Mouse (Mus musculus) intestine, postnatal 0 days (tissue): ENCODE measurements around the gene Vps26a. TPM values are rescaled to one million over a fixed set of nuclear protein-coding genes. Genes with fewer than 3 reads are reported as not detected.

Experiments
- ATAC-seq: fragments of 200-750 bp; cut with Nextera tagmentation; 2 replicates; pipeline ENCODE4 v1.8.0; 2017; ENCODE audit warnings: mild to moderate bottlenecking, moderate TSS enrichment, moderate library complexity
- H3K27ac ChIP-seq: fragments of 300-500 bp; sonication (generic); 2 replicates; pipeline ENCODE4 v1.5.1; 2014; ENCODE audit warnings: mild to moderate bottlenecking, low read depth, low read length, moderate library complexity
- H3K27me3 ChIP-seq: fragments of 300-500 bp; sonication (generic); replicated peaks from 2 replicates; pipeline ENCODE4 v1.6.1; 2014; ENCODE audit warnings: low read length, mixed read lengths; ENCODE audit not compliant: control insufficient read depth, insufficient read depth
- H3K36me3 ChIP-seq: fragments of 300-500 bp; sonication (generic); 2 replicates; pipeline ENCODE4 v1.6.1; 2014; ENCODE audit warnings: mild to moderate bottlenecking, moderate library complexity; ENCODE audit not compliant: control insufficient read depth, insufficient read depth
- H3K4me1 ChIP-seq: fragments of 300-500 bp; sonication (generic); replicated peaks from 2 replicates; pipeline ENCODE4 v1.6.1; 2014; ENCODE audit warnings: antibody characterized with exemption, low read length, mixed read lengths; ENCODE audit not compliant: control insufficient read depth, insufficient read depth
- H3K4me2 ChIP-seq: fragments of 300-500 bp; sonication (generic); replicated peaks from 2 replicates; pipeline ENCODE4 v1.6.1; 2014; ENCODE audit warnings: low read depth, mild to moderate bottlenecking, moderate library complexity
- H3K4me3 ChIP-seq: fragments of 300-500 bp; sonication (generic); 2 replicates; pipeline ENCODE4 v1.5.1; 2014; ENCODE audit warnings: low read depth, low read length
- H3K9ac ChIP-seq: fragments of 300-500 bp; sonication (generic); 2 replicates; pipeline ENCODE4 v1.6.1; 2014; ENCODE audit warnings: mild to moderate bottlenecking, low read depth, low read length
- H3K9me3 ChIP-seq: fragments of 300-500 bp; sonication (generic); 2 replicates; pipeline ENCODE4 v1.6.1; 2016; ENCODE audit warnings: mixed run types; ENCODE audit not compliant: control insufficient read depth
- CTCF ChIP-seq: sonication (generic); IDR thresholded peaks from 2 replicates; pipeline ENCODE4 v1.5.1; 2016; ENCODE audit warnings: low read depth, mild to moderate bottlenecking, control low read depth, antibody characterized with exemption, moderate library complexity
- WGBS: fragments of 180-500 bp; shearing (Covaris S2); extraction: QIAGEN DNeasy Blood & Tissue Kit; methylation state at CpG from one replicate; pipeline ENCODE4 v1.1.7; 2014; 5-methylcytosine and 5-hydroxymethylcytosine counted together
- polyA plus RNA-seq: library from polyadenylated mRNA; unstranded; fragments of >200 nt; fragmentation: Nextera tagmentation; extraction: Ambion mirVana; gene quantifications from 2 replicates; pipeline ENCODE4 v1.2.1, GENCODE M21; 2015

Vps26a gene
- polyA plus RNA-seq, 1 experiment from 2014 or later, result 102 TPM

- Histone ChIP-seq H3K27me3 (no peaks in the 10 kb centered on the region), H3K36me3 (no peaks in the 10 kb centered on the region), H3K9ac (no peak overlapping the region), H3K9me3 (no peaks in the 10 kb centered on the region), H3K4me2 (no peak overlapping the region), H3K4me3 (no peak overlapping the region), H3K27ac (no peak overlapping the region), H3K4me1 (0 out of 2 replicates have a peak, but pooled peaks cover 8% of the 10 kb centered on the region)
- ATAC-seq, result no peak
- 26% methylated on average over 1 of the region's 1 CpGs for WGBS
- peak; percentile 81 for TF ChIP-seq CTCF
These were observed 1.7 kb upstream of the Vps26a start for GRCm38 (mm10) chr10:62488266-62488665.

GRCm38 (mm10) chr10:62485878-62486582, 575 bp downstream of the Vps26a start:
- Histone ChIP-seq H3K9me3 (no peaks in the 10 kb centered on the region), H3K27me3 (no peaks in the 10 kb centered on the region), H3K9ac (peak overlapping the region; percentile 89), H3K4me2 (peak overlapping the region; percentile 68), H3K4me1 (0 out of 2 replicates have a peak, but pooled peaks cover 8% of the 10 kb centered on the region), H3K36me3 (no peaks in the 10 kb centered on the region), H3K27ac (peak overlapping the region; percentile 91), H3K4me3 (peak overlapping the region; percentile 85)
- under 1% methylated on average over 41 of the region's 48 CpGs for WGBS
- peak; percentile 61 for ATAC-seq
- TF ChIP-seq CTCF, result no peak

- TF ChIP-seq CTCF, result peak; percentile 28; the same call in 1 of the 2 replicates
- H3K4me3 ChIP-seq, result no peak overlapping the region
- WGBS, result 44% methylated on average over 7 of the region's 7 CpGs
- no peak for ATAC-seq
- no peaks in the 10 kb centered on the region for H3K27me3 ChIP-seq
- H3K9me3 ChIP-seq, result no peaks in the 10 kb centered on the region
- no peak overlapping the region for H3K27ac ChIP-seq
- H3K9ac ChIP-seq, result no peak overlapping the region
- H3K36me3 ChIP-seq, result peaks cover 9% of the 10 kb centered on the region; the same call in 1 of the 2 replicates
- H3K4me2 ChIP-seq, result no peak overlapping the region
- H3K4me1 ChIP-seq, result 0 out of 2 replicates have a peak, but pooled peaks cover 5% of the 10 kb centered on the region
These were observed 5.3 kb downstream of the Vps26a start for GRCm38 (mm10) chr10:62481108-62481852.

GRCm38 (mm10) chr10:62476980-62477379, 9.6 kb downstream of the Vps26a start:
- Histone ChIP-seq H3K9ac (no peak overlapping the region), H3K4me1 (no peaks in the 10 kb centered on the region)

GRCm38 (mm10) chr10:62474944-62475343, 11.7 kb downstream of the Vps26a start:
- WGBS, result 90% methylated on average over 10 of the region's 10 CpGs
- ATAC-seq, result no peak
- no peak overlapping the region for H3K9ac ChIP-seq
- H3K4me3 ChIP-seq, result no peak overlapping the region
- H3K9me3 ChIP-seq, result no peaks in the 10 kb centered on the region
- H3K27ac ChIP-seq, result no peak overlapping the region
- no peaks in the 10 kb centered on the region for H3K27me3 ChIP-seq
- H3K4me1 ChIP-seq, result no peaks in the 10 kb centered on the region
- H3K36me3 ChIP-seq, result peaks cover 14% of the 10 kb centered on the region
- H3K4me2 ChIP-seq, result no peak overlapping the region
- TF ChIP-seq CTCF, result no peak

More at GRCm38 (mm10) chr10:62476980-62477379, 9.6 kb downstream of the Vps26a start:
- Histone ChIP-seq H3K4me3 (no peak overlapping the region), H3K4me2 (no peak overlapping the region), H3K27me3 (no peaks in the 10 kb centered on the region), H3K36me3 (peaks cover 14% of the 10 kb centered on the region), H3K27ac (no peak overlapping the region), H3K9me3 (no peaks in the 10 kb centered on the region)
- ATAC-seq, result no peak
- 53% methylated on average over 2 of the region's 2 CpGs for WGBS
- no peak for TF ChIP-seq CTCF

GRCm38 (mm10) chr10:62471105-62471504, 15.5 kb downstream of the Vps26a start:
- H3K4me2 ChIP-seq, result no peak overlapping the region
- no peak overlapping the region for H3K4me3 ChIP-seq
- H3K36me3 ChIP-seq, result peaks cover 29% of the 10 kb centered on the region
- no peak overlapping the region for H3K27ac ChIP-seq
- H3K9me3 ChIP-seq, result no peaks in the 10 kb centered on the region
- ATAC-seq, result no peak
- TF ChIP-seq CTCF, result no peak
- H3K4me1 ChIP-seq, result no peaks in the 10 kb centered on the region
- H3K9ac ChIP-seq, result no peak overlapping the region
- no peaks in the 10 kb centered on the region for H3K27me3 ChIP-seq
- 75% methylated on average over 5 of the region's 5 CpGs for WGBS
